ENCODE assay signal across 8 mouse cellular contexts in genomic region chr12:112184390-112184789, GRCm38 (mm10). TPM values are rescaled to one million over a fixed set of nuclear protein-coding genes. Genes with fewer than 3 reads are reported as not detected.
DNase-seq lines count a peak whose midpoint lies in the region; ATAC-seq and TF ChIP-seq lines count a peak whose summit lies in the region.

No protein-coding gene starts in this region.

- TF ChIP-seq POLR2A in cerebellum, adult 2 months (IDR thresholded peaks at IDR 0.05; ENCODE audit: borderline replicate concordance, insufficient read depth, low read length), result no peak

- peaks cover 42% of the 10 kb centered on the region for H3K4me1 ChIP-seq in embryonic facial prominence, embryonic 10.5 days
- peaks cover 38% of the 10 kb centered on the region for H3K4me1 ChIP-seq in heart, embryonic 13.5 days
- no peaks in the 10 kb centered on the region for H3K4me1 ChIP-seq in cerebellum, adult 2 months (ENCODE audit: control insufficient read depth, insufficient read depth, low read length)

- peaks cover 3% of the 10 kb centered on the region; the same call in 1 of the 2 replicates for H3K9me3 ChIP-seq in embryonic facial prominence, embryonic 10.5 days
- H3K9me3 ChIP-seq in heart, embryonic 13.5 days, result no peaks in the 10 kb centered on the region

- TF ChIP-seq CTCF in cerebellum, adult 2 months (IDR thresholded peaks at IDR 0.05; ENCODE audit: borderline replicate concordance, insufficient read depth, low read depth, low read length), result no peak

- peaks cover 6% of the 10 kb centered on the region; the same call in 1 of the 2 replicates for H3K27me3 ChIP-seq in embryonic facial prominence, embryonic 10.5 days (replicated peaks; ENCODE audit: low read depth, poor library complexity, severe bottlenecking)
- 0 out of 2 replicates have a peak, but pooled peaks cover 3% of the 10 kb centered on the region for H3K27me3 ChIP-seq in heart, embryonic 13.5 days (replicated peaks)
- 0 out of 2 replicates have a peak, but pooled peaks cover 1% of the 10 kb centered on the region for H3K27me3 ChIP-seq in cerebellum, adult 2 months (ENCODE audit: control insufficient read depth, insufficient read depth, low read length)

- no peak overlapping the region for H3K4me3 ChIP-seq in embryonic facial prominence, embryonic 10.5 days
- no peak overlapping the region for H3K4me3 ChIP-seq in heart, embryonic 13.5 days
- H3K4me3 ChIP-seq in cerebellum, adult 2 months (replicated peaks; ENCODE audit: insufficient read depth, low read depth, low read length), result no peak overlapping the region

- DNase-seq in ZHBTc4 (ENCODE audit: low read depth, low spot score), result peak; percentile 66
- DNase-seq in embryonic facial prominence, embryonic 10.5 days (ENCODE audit: low spot score), result peak; percentile 53
- DNase-seq in kidney, postnatal 25 days, result peak; percentile 75 to 89
- DNase-seq in lung, postnatal 4 days, result peak; percentile 78 to 89
- no peak for DNase-seq in cerebellum, adult 2 months
- no peak for DNase-seq in layer of hippocampus, adult 11-12 months (ENCODE audit: low spot score)

- peak overlapping the region; percentile 75 for H3K27ac ChIP-seq in embryonic facial prominence, embryonic 10.5 days (replicated peaks)
- peak overlapping the region; percentile 87 for H3K27ac ChIP-seq in heart, embryonic 13.5 days (replicated peaks)
- H3K27ac ChIP-seq in cerebellum, adult 2 months (ENCODE audit: insufficient read depth, low read length), result no peak overlapping the region

- H3K36me3 ChIP-seq in embryonic facial prominence, embryonic 10.5 days (replicated peaks), result peaks cover 16% of the 10 kb centered on the region
- no peaks in the 10 kb centered on the region for H3K36me3 ChIP-seq in heart, embryonic 13.5 days

- no peak overlapping the region for H3K4me2 ChIP-seq in heart, embryonic 13.5 days

- 0 out of 2 replicates have a peak, but pooled peaks have one; percentile 38 for ATAC-seq in heart, embryonic 13.5 days (ENCODE audit: extremely low read depth, insufficient number of reproducible peaks, low FRiP score, low TSS enrichment)
- ATAC-seq in frontal cortex, adult (ENCODE audit: low TSS enrichment), result no peak

- H3K9ac ChIP-seq in heart, embryonic 13.5 days, result 0 out of 2 replicates have a peak overlapping the region, but pooled peaks have one; percentile 24

- 23% methylated on average over 3 of the region's 3 CpGs for WGBS in embryonic facial prominence, embryonic 10.5 days
- WGBS in heart, embryonic 13.5 days, result 24% methylated on average over 3 of the region's 3 CpGs
- WGBS in cerebellum, adult 2 months, result 76% methylated on average over 3 of the region's 3 CpGs

RNA-seq across cellular contexts. Expression of gene Kif26a, which starts 38.4 kb away (rescaled TPM):
- polyA plus RNA-seq in embryonic facial prominence, embryonic 10.5 days (2016; fragmentation: Nextera tagmentation; extraction: Ambion mirVana), result 3.3 and 3.4 TPM in 2 replicates
- 1.6 TPM in 2 replicates for polyA plus RNA-seq in heart, embryonic 13.5 days (2015; fragmentation: Nextera tagmentation; extraction: Ambion mirVana)
- 2.4 TPM in 2 replicates for polyA plus RNA-seq in cerebellum, adult 2 months (2012; rRNA removed)

Comparison
In these comparisons a context has a peak if more than half of its experiments do, and no peak if none do; other contexts are left out.
1. DNase-seq: peak in ZHBTc4 (single experiment), embryonic facial prominence, embryonic 10.5 days (single experiment), kidney, postnatal 25 days (2 of 2) and lung, postnatal 4 days (2 of 2); none in cerebellum, adult 2 months (0 of 2) and layer of hippocampus, adult 11-12 months (single experiment).